Mouse (Mus musculus): Measurements from ENCODE around the gene Safb2.

GRCm38 (mm10) chr17:56560131-56560530 lies 24.3 kb downstream of the Safb2 start:
- TF ChIP-seq EP300 (IDR thresholded peaks at IDR 0.05; ENCODE audit: low read depth) (no peak), CTCF (IDR thresholded peaks at IDR 0.05; ENCODE audit: low read depth) (no peak)

All from liver, embryonic 14.5 days (tissue).